Mouse (Mus musculus): ENCODE data around the gene Olfr288. TPM values are rescaled to one million over a fixed set of nuclear protein-coding genes. Genes with fewer than 3 reads are reported as not detected.
A peak's percentile ranks its signal among the peaks of the same experiment; 100 is the strongest.

Gene Olfr288
- polyA plus RNA-seq, 2 experiments, result not detected

GRCm38 (mm10) chr15:98155944-98156343 lies 39.4 kb downstream of the Olfr288 start:
- Histone ChIP-seq H3K4me1 (ENCODE audit: control insufficient read depth, insufficient read depth, low read length) (no peaks in the 10 kb centered on the region), H3K9me3 (ENCODE audit: control insufficient read depth, low read length) (no peaks in the 10 kb centered on the region), H3K4me3 (replicated peaks; ENCODE audit: low read length) (no peak overlapping the region), H3K4me2 (replicated peaks; ENCODE audit: low read depth, low read length, severe bottlenecking) (no peak overlapping the region), H3K27me3 (ENCODE audit: control insufficient read depth, insufficient read depth, low read length) (no peaks in the 10 kb centered on the region), H3K36me3 (ENCODE audit: control insufficient read depth, insufficient read depth, low read length) (no peaks in the 10 kb centered on the region), H3K27ac (replicated peaks; ENCODE audit: low read depth, low read length) (no peak overlapping the region), H3K9ac (ENCODE audit: low read depth, low read length, severe bottlenecking) (no peak overlapping the region)
- DNase-seq (ENCODE audit: low spot score), result no peak
- 68% methylated on average over 4 of the region's 4 CpGs for WGBS
- no peak for TF ChIP-seq POLR2A (IDR thresholded peaks at IDR 0.05; ENCODE audit: borderline replicate concordance, extremely low read depth, insufficient read depth, insufficient read length)
- ATAC-seq (ENCODE audit: low FRiP score, low read depth), result no peak

GRCm38 (mm10) chr15:98155272-98155671 lies 40.1 kb downstream of the Olfr288 start:
- Histone ChIP-seq H3K9ac (ENCODE audit: low read depth, low read length, severe bottlenecking) (no peak overlapping the region), H3K4me1 (ENCODE audit: control insufficient read depth, insufficient read depth, low read length) (no peaks in the 10 kb centered on the region), H3K27me3 (ENCODE audit: control insufficient read depth, insufficient read depth, low read length) (no peaks in the 10 kb centered on the region), H3K27ac (replicated peaks; ENCODE audit: low read depth, low read length) (no peak overlapping the region), H3K36me3 (ENCODE audit: control insufficient read depth, insufficient read depth, low read length) (no peaks in the 10 kb centered on the region), H3K9me3 (ENCODE audit: control insufficient read depth, low read length) (no peaks in the 10 kb centered on the region), H3K4me3 (replicated peaks; ENCODE audit: low read length) (no peak overlapping the region), H3K4me2 (replicated peaks; ENCODE audit: low read depth, low read length, severe bottlenecking) (no peak overlapping the region)
- DNase-seq (ENCODE audit: low spot score), result no peak
- whole genome bisulfite sequencing, result 89% methylated on average over 5 of the region's 5 CpGs
- no peak for TF ChIP-seq POLR2A (IDR thresholded peaks at IDR 0.05; ENCODE audit: borderline replicate concordance, extremely low read depth, insufficient read depth, insufficient read length)
- no peak for ATAC-seq (ENCODE audit: low FRiP score, low read depth)

GRCm38 (mm10) chr15:98154631-98155030 lies 40.7 kb downstream of the Olfr288 start:
- no peaks in the 10 kb centered on the region for H3K9me3 ChIP-seq (ENCODE audit: control insufficient read depth, low read length)
- no peaks in the 10 kb centered on the region for H3K4me1 ChIP-seq (ENCODE audit: control insufficient read depth, insufficient read depth, low read length)
- H3K4me3 ChIP-seq (replicated peaks; ENCODE audit: low read length), result no peak overlapping the region
- H3K4me2 ChIP-seq (replicated peaks; ENCODE audit: low read depth, low read length, severe bottlenecking), result no peak overlapping the region
- H3K27me3 ChIP-seq (ENCODE audit: control insufficient read depth, insufficient read depth, low read length), result no peaks in the 10 kb centered on the region
- H3K36me3 ChIP-seq (ENCODE audit: control insufficient read depth, insufficient read depth, low read length), result no peaks in the 10 kb centered on the region
- 76% methylated on average over 3 of the region's 3 CpGs for WGBS
- DNase-seq (ENCODE audit: low spot score) (no peak), ATAC-seq (ENCODE audit: low FRiP score, low read depth) (no peak)
- H3K27ac ChIP-seq (replicated peaks; ENCODE audit: low read depth, low read length), result no peak overlapping the region
- no peak for TF ChIP-seq POLR2A (IDR thresholded peaks at IDR 0.05; ENCODE audit: borderline replicate concordance, extremely low read depth, insufficient read depth, insufficient read length)
- no peak overlapping the region for H3K9ac ChIP-seq (ENCODE audit: low read depth, low read length, severe bottlenecking)

- Histone ChIP-seq H3K9ac (ENCODE audit: low read depth, low read length, severe bottlenecking) (no peak overlapping the region), H3K27me3 (ENCODE audit: control insufficient read depth, insufficient read depth, low read length) (no peaks in the 10 kb centered on the region), H3K4me1 (ENCODE audit: control insufficient read depth, insufficient read depth, low read length) (no peaks in the 10 kb centered on the region), H3K4me2 (replicated peaks; ENCODE audit: low read depth, low read length, severe bottlenecking) (no peak overlapping the region), H3K27ac (replicated peaks; ENCODE audit: low read depth, low read length) (no peak overlapping the region), H3K4me3 (replicated peaks; ENCODE audit: low read length) (no peak overlapping the region), H3K36me3 (ENCODE audit: control insufficient read depth, insufficient read depth, low read length) (no peaks in the 10 kb centered on the region), H3K9me3 (ENCODE audit: control insufficient read depth, low read length) (no peaks in the 10 kb centered on the region)
- DNase-seq (ENCODE audit: low spot score), result no peak
- ATAC-seq (ENCODE audit: low FRiP score, low read depth), result no peak
- WGBS, result 60% methylated on average over 4 of the region's 4 CpGs
- TF ChIP-seq POLR2A (IDR thresholded peaks at IDR 0.05; ENCODE audit: borderline replicate concordance, extremely low read depth, insufficient read depth, insufficient read length), result no peak
Observed at GRCm38 (mm10) chr15:98154146-98154545, 41.2 kb downstream of the Olfr288 start.

GRCm38 (mm10) chr15:98153625-98154024 lies 41.7 kb downstream of the Olfr288 start:
- no peaks in the 10 kb centered on the region for H3K36me3 ChIP-seq (ENCODE audit: control insufficient read depth, insufficient read depth, low read length)
- no peak overlapping the region for H3K27ac ChIP-seq (replicated peaks; ENCODE audit: low read depth, low read length)
- no peaks in the 10 kb centered on the region for H3K9me3 ChIP-seq (ENCODE audit: control insufficient read depth, low read length)
- H3K4me2 ChIP-seq (replicated peaks; ENCODE audit: low read depth, low read length, severe bottlenecking), result no peak overlapping the region
- H3K4me3 ChIP-seq (replicated peaks; ENCODE audit: low read length), result no peak overlapping the region
- DNase-seq (ENCODE audit: low spot score) (peak; percentile 69), ATAC-seq (ENCODE audit: low FRiP score, low read depth) (no peak; the same call in 1 of the 2 replicates)
- H3K4me1 ChIP-seq (ENCODE audit: control insufficient read depth, insufficient read depth, low read length), result no peaks in the 10 kb centered on the region
- TF ChIP-seq POLR2A (IDR thresholded peaks at IDR 0.05; ENCODE audit: borderline replicate concordance, extremely low read depth, insufficient read depth, insufficient read length), result no peak
- H3K9ac ChIP-seq (ENCODE audit: low read depth, low read length, severe bottlenecking), result no peak overlapping the region
- H3K27me3 ChIP-seq (ENCODE audit: control insufficient read depth, insufficient read depth, low read length), result no peaks in the 10 kb centered on the region
- 34% methylated on average over 3 of the region's 3 CpGs for WGBS

GRCm38 (mm10) chr15:98152916-98153315 lies 42.4 kb downstream of the Olfr288 start:
- ATAC-seq (ENCODE audit: low FRiP score, low read depth), result no peak
- WGBS, result 54% methylated on average over 7 of the region's 7 CpGs
- Histone ChIP-seq H3K9me3 (ENCODE audit: control insufficient read depth, low read length) (no peaks in the 10 kb centered on the region), H3K36me3 (ENCODE audit: control insufficient read depth, insufficient read depth, low read length) (no peaks in the 10 kb centered on the region), H3K4me3 (replicated peaks; ENCODE audit: low read length) (no peak overlapping the region), H3K27me3 (ENCODE audit: control insufficient read depth, insufficient read depth, low read length) (no peaks in the 10 kb centered on the region), H3K4me2 (replicated peaks; ENCODE audit: low read depth, low read length, severe bottlenecking) (no peak overlapping the region), H3K9ac (ENCODE audit: low read depth, low read length, severe bottlenecking) (no peak overlapping the region), H3K27ac (replicated peaks; ENCODE audit: low read depth, low read length) (no peak overlapping the region), H3K4me1 (ENCODE audit: control insufficient read depth, insufficient read depth, low read length) (no peaks in the 10 kb centered on the region)
- DNase-seq (ENCODE audit: low spot score), result no peak
- TF ChIP-seq POLR2A (IDR thresholded peaks at IDR 0.05; ENCODE audit: borderline replicate concordance, extremely low read depth, insufficient read depth, insufficient read length), result no peak

All from limb, embryonic 14.5 days (tissue).